Mouse (Mus musculus): ENCODE results near the gene Mc1r.

DNA sequence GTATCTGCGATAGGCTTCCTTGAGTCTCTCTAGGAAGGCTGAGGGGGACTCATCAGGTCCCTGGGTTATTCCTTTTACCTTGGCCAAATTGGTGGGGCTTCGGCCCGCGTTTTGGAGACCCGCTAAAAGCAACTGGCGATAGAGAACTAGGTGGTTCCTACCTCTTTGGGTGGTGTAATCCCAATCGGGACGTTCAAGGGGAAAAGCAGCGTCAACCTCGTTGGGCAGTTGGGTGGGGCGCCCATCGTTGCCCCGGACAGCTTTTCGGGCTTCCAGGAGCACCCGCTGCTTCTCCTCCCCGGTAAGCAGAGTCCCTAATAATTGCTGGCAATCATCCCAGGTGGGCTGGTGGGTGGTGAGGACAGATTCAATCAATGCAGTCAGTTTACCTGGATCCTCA, 25.5 kb downstream of the Mc1r start:
- no peak for TF ChIP-seq CTCF (IDR thresholded peaks at IDR 0.05; ENCODE audit: control insufficient read depth, insufficient read depth, low read length)
- TF ChIP-seq POLR2A (IDR thresholded peaks at IDR 0.05; ENCODE audit: borderline replicate concordance, control insufficient read depth, low read depth, low read length) = no peak

Data from bone marrow, adult 2 months (tissue).